Mouse (Mus musculus): ENCODE results near the gene Cfap20.

The Cfap20 gene

GRCm38 (mm10) chr8:95434686-95435439 is at the start of gene Cfap20:
Gene Cfap20 (minus strand): TSS chr8:95434869.
- DNase-seq, result peak; percentile 99

GRCm38 (mm10) chr8:95470008-95470407 is 35.3 kb upstream of the Cfap20 start:
- no peak for DNase-seq

- no peak for DNase-seq
These were observed 34.3 kb upstream of the Cfap20 start for GRCm38 (mm10) chr8:95468995-95469394.

- no peak for DNase-seq
These were observed 31.9 kb upstream of the Cfap20 start for GRCm38 (mm10) chr8:95466543-95466942.

- no peak for DNase-seq
These were observed 17.8 kb upstream of the Cfap20 start for GRCm38 (mm10) chr8:95452518-95452917.

- DNase-seq, result no peak
These were observed 15.6 kb upstream of the Cfap20 start for GRCm38 (mm10) chr8:95450271-95450670.

GRCm38 (mm10) chr8:95447661-95448060 is 13.0 kb upstream of the Cfap20 start:
- DNase-seq, result no peak

- DNase-seq, result no peak
These were observed 10.4 kb upstream of the Cfap20 start for GRCm38 (mm10) chr8:95445042-95445441.

GRCm38 (mm10) chr8:95441491-95442039 is 6.9 kb upstream of the Cfap20 start:
- DNase-seq, result no peak

GRCm38 (mm10) chr8:95440168-95440709 is 5.6 kb upstream of the Cfap20 start:
- no peak for DNase-seq

GRCm38 (mm10) chr8:95439421-95439820 is 4.8 kb upstream of the Cfap20 start:
- DNase-seq, result no peak

GRCm38 (mm10) chr8:95437341-95437992 is 2.8 kb upstream of the Cfap20 start:
- no peak for DNase-seq

GRCm38 (mm10) chr8:95435930-95436329 is 1.3 kb upstream of the Cfap20 start:
- DNase-seq, result no peak

- peak; percentile 37 for DNase-seq
These were observed 802 bp upstream of the Cfap20 start for GRCm38 (mm10) chr8:95435471-95435870.

GRCm38 (mm10) chr8:95434233-95434632 is 436 bp downstream of the Cfap20 start:
- DNase-seq, result no peak

GRCm38 (mm10) chr8:95433124-95433523 is 1.5 kb downstream of the Cfap20 start:
- peak; percentile 35 for DNase-seq

- peak; percentile 27 for DNase-seq
These were observed 2.2 kb downstream of the Cfap20 start for GRCm38 (mm10) chr8:95432471-95432870.

- peak; percentile 32 for DNase-seq
These were observed 4.7 kb downstream of the Cfap20 start for GRCm38 (mm10) chr8:95429945-95430344.

GRCm38 (mm10) chr8:95427594-95428535 is 6.8 kb downstream of the Cfap20 start:
- DNase-seq, result peak; percentile 31

- peak; percentile 40 for DNase-seq
These were observed 7.8 kb downstream of the Cfap20 start for GRCm38 (mm10) chr8:95426781-95427281.

- no peak for DNase-seq
These were observed 10.0 kb downstream of the Cfap20 start for GRCm38 (mm10) chr8:95424682-95425081.

GRCm38 (mm10) chr8:95422193-95422810 is 12.4 kb downstream of the Cfap20 start:
- DNase-seq, result no peak

Data from cerebellum, adult 9-11 months (tissue).